Mouse (Mus musculus): ENCODE measurements around the gene Olfr958. TPM values are rescaled to one million over a fixed set of nuclear protein-coding genes. Genes with fewer than 3 reads are reported as not detected.
A peak's percentile ranks its signal among the peaks of the same experiment; 100 is the strongest.

The Olfr958 gene
- not detected for total RNA-seq (2022)

GRCm38 (mm10) chr9:39553946-39554345 lies at the start of gene Olfr958:
TSS of gene Olfr958 (minus strand) at chr9:39554054.
- no peak for DNase-seq

- no peak for DNase-seq
These were observed 49.5 kb upstream of the Olfr958 start for GRCm38 (mm10) chr9:39603333-39603845.

- no peak for DNase-seq
These were observed 48.9 kb upstream of the Olfr958 start for GRCm38 (mm10) chr9:39602536-39603332.

- DNase-seq = no peak
These were observed 23.2 kb upstream of the Olfr958 start for GRCm38 (mm10) chr9:39577050-39577449.

- DNase-seq = no peak
These were observed 21.6 kb upstream of the Olfr958 start, which contains the start of gene Olfr959 for GRCm38 (mm10) chr9:39575469-39575868. TSS of gene Olfr959 (minus strand) at chr9:39575569.

GRCm38 (mm10) chr9:39558349-39558647 lies 4.4 kb upstream of the Olfr958 start:
- DNase-seq = no peak

- DNase-seq = no peak
These were observed 3.9 kb upstream of the Olfr958 start for GRCm38 (mm10) chr9:39557529-39558348.

- DNase-seq = no peak
These were observed 3.0 kb downstream of the Olfr958 start for GRCm38 (mm10) chr9:39550806-39551205.

GRCm38 (mm10) chr9:39523616-39524285 lies 30.1 kb downstream of the Olfr958 start:
- no peak for DNase-seq

GRCm38 (mm10) chr9:39518595-39518994 lies 35.3 kb downstream of the Olfr958 start:
- no peak for DNase-seq

GRCm38 (mm10) chr9:39515531-39515930 lies 38.3 kb downstream of the Olfr958 start, which contains the start of gene Olfr957:
TSS of gene Olfr957 (minus strand) at chr9:39515809.
- DNase-seq = no peak

- DNase-seq = no peak
These were observed 44.4 kb downstream of the Olfr958 start for GRCm38 (mm10) chr9:39509412-39509811.

GRCm38 (mm10) chr9:39508998-39509397 lies 44.9 kb downstream of the Olfr958 start:
- peak; percentile 4 for DNase-seq

Other genes starting within 250 kb of the Olfr958 start
- not detected for gene Olfr948, start 228.0 kb downstream of the Olfr958 start, total RNA-seq (2022)
- gene Olfr951, start 166.6 kb downstream of the Olfr958 start, total RNA-seq (2022) = not detected
- gene Olfr952, start 126.9 kb downstream of the Olfr958 start, total RNA-seq (2022) = not detected
- not detected for gene Olfr954, start 97.4 kb downstream of the Olfr958 start, total RNA-seq (2022)
- not detected for gene Olfr955, start 82.1 kb downstream of the Olfr958 start, total RNA-seq (2022)
- gene Olfr44, start 60.1 kb downstream of the Olfr958 start, total RNA-seq (2022) = not detected
- not detected for gene Olfr957, start 38.2 kb downstream of the Olfr958 start, total RNA-seq (2022)
- gene Olfr959, start 21.5 kb upstream of the Olfr958 start, total RNA-seq (2022) = not detected
- 10 to 100 TPM; 14.1 to 23.1 (median 19.1) TPM for gene AW551984, start 50.3 kb upstream of the Olfr958 start, total RNA-seq (2022)
- not detected for gene Olfr148, start 56.6 kb upstream of the Olfr958 start, total RNA-seq (2022)
- gene Olfr960, start 67.3 kb upstream of the Olfr958 start, total RNA-seq (2022) = not detected
- not detected for gene Olfr961, start 91.0 kb upstream of the Olfr958 start, total RNA-seq (2022)
- not detected for gene Olfr963, start 113.2 kb upstream of the Olfr958 start, total RNA-seq (2022)
- not detected for gene Olfr149, start 153.1 kb upstream of the Olfr958 start, total RNA-seq (2022)
- not detected for gene Olfr965, start 157.3 kb upstream of the Olfr958 start, total RNA-seq (2022)
- gene Olfr150, start 176.9 kb upstream of the Olfr958 start, total RNA-seq (2022) = not detected
- gene Olfr967, start 192.2 kb upstream of the Olfr958 start, total RNA-seq (2022) = not detected
- gene Olfr968, start 229.2 kb upstream of the Olfr958 start, total RNA-seq (2022) = not detected
- not detected for gene Olfr969, start 236.9 kb upstream of the Olfr958 start, total RNA-seq (2022)